Mouse (Mus musculus) stomach, embryonic 14.5 days (tissue): ENCODE measurements around the gene Kcnh2. TPM values are rescaled to one million over a fixed set of nuclear protein-coding genes. Genes with fewer than 3 reads are reported as not detected.
A peak's percentile ranks its signal among the peaks of the same experiment; 100 is the strongest.

Experiments used
- ATAC-seq: fragments of 200-750 bp; cut with Nextera tagmentation; 2 replicates; pipeline ENCODE4 v1.8.0; 2017; ENCODE audit warnings: low read depth, moderate TSS enrichment; ENCODE audit not compliant: insufficient number of reproducible peaks, insufficient read depth, low FRiP score
- H3K27ac ChIP-seq: fragments of 300-500 bp; sonication (generic); 2 replicates; pipeline ENCODE4 v1.5.1; 2014; ENCODE audit warnings: mild to moderate bottlenecking, low read length, moderate library complexity, mixed read lengths
- H3K27me3 ChIP-seq: fragments of 300-500 bp; sonication (generic); 2 replicates; pipeline ENCODE4 v1.6.1; 2014; ENCODE audit warnings: low read length, control low read depth, mixed read lengths; ENCODE audit not compliant: control insufficient read depth, insufficient read depth
- H3K36me3 ChIP-seq: fragments of 300-500 bp; sonication (generic); 2 replicates; pipeline ENCODE4 v1.6.1; 2014; ENCODE audit warnings: mild to moderate bottlenecking, control low read depth, low read length, moderate library complexity, mixed read lengths; ENCODE audit not compliant: control insufficient read depth, insufficient read depth
- H3K4me1 ChIP-seq: fragments of 300-500 bp; sonication (generic); 2 replicates; pipeline ENCODE4 v1.6.1; 2014; ENCODE audit warnings: low read length, control low read depth, mixed read lengths; ENCODE audit not compliant: control insufficient read depth, insufficient read depth
- H3K4me2 ChIP-seq: fragments of 300-500 bp; sonication (generic); replicated peaks from 2 replicates; pipeline ENCODE4 v1.6.1; 2014; ENCODE audit warnings: low read depth, low read length, control low read depth
- H3K4me3 ChIP-seq: fragments of 300-500 bp; sonication (generic); 2 replicates; pipeline ENCODE4 v1.5.1; 2014; ENCODE audit warnings: low read depth, low read length, control low read depth
- H3K9ac ChIP-seq: fragments of 300-500 bp; sonication (generic); replicated peaks from 2 replicates; pipeline ENCODE4 v1.6.1; 2014; ENCODE audit warnings: low read depth, mild to moderate bottlenecking, control low read depth, low read length, moderate library complexity, mixed read lengths
- H3K9me3 ChIP-seq: fragments of 300-500 bp; sonication (generic); 2 replicates; pipeline ENCODE4 v1.6.1; 2016; ENCODE audit warnings: low read depth, low read length, control low read depth; ENCODE audit not compliant: control insufficient read depth
- WGBS: fragments of 180-500 bp; shearing (Covaris S2); extraction: QIAGEN DNeasy Blood & Tissue Kit; methylation state at CpG from one replicate; pipeline ENCODE4 v1.1.7; 2014; 5-methylcytosine and 5-hydroxymethylcytosine counted together
- polyA plus RNA-seq: library from polyadenylated mRNA; unstranded; fragments of >200 nt; fragmentation: Nextera tagmentation; extraction: Ambion mirVana; gene quantifications from 2 replicates; pipeline ENCODE4 v1.2.1, GENCODE M21; 2014

The Kcnh2 gene
- polyA plus RNA-seq, 1 experiment from 2014 or later, result 9.8 TPM

DNA sequence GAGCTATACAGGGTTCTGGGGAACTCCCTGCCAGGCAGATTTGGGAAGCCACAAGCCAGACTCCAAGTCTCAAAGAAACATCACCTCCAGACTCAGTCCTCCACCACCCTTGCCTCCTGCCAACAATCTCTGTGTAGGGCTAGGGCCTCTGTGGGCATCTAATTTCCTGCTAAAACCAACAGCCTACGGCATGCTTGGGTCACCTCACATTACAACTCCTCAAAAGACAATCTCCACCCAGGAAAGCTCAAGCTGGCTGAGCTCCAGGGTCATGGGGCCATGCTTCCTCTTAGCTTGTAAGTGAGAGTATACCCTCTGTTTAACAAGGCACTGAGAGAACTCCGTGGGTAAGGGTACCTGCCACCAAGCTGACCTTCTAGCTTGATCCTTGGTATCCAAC is 13.6 kb downstream of the Kcnh2 start:
- Histone ChIP-seq H3K4me3 (no peak overlapping the region), H3K27me3 (no peaks in the 10 kb centered on the region), H3K36me3 (no peaks in the 10 kb centered on the region; the same call in 1 of the 2 replicates), H3K4me1 (peaks cover 35% of the 10 kb centered on the region), H3K4me2 (no peak overlapping the region), H3K9me3 (no peaks in the 10 kb centered on the region), H3K9ac (no peak overlapping the region), H3K27ac (no peak overlapping the region)
- 48% methylated on average over 2 of the region's 2 CpGs for WGBS
- no peak for ATAC-seq

- Histone ChIP-seq H3K36me3 (no peaks in the 10 kb centered on the region; the same call in 1 of the 2 replicates), H3K4me2 (no peak overlapping the region), H3K4me3 (no peak overlapping the region), H3K9me3 (no peaks in the 10 kb centered on the region), H3K27me3 (no peaks in the 10 kb centered on the region), H3K27ac (no peak overlapping the region), H3K4me1 (peaks cover 30% of the 10 kb centered on the region), H3K9ac (no peak overlapping the region)
- 44% methylated on average over 9 of the region's 9 CpGs for WGBS
- ATAC-seq, result no peak
Measured at GRCm38 (mm10) chr5:24337366-24337765, 14.0 kb downstream of the Kcnh2 start.

GRCm38 (mm10) chr5:24335888-24336511 is 15.4 kb downstream of the Kcnh2 start:
- peaks cover 25% of the 10 kb centered on the region for H3K4me1 ChIP-seq
- peak; percentile 78 for ATAC-seq
- H3K27ac ChIP-seq, result no peak overlapping the region
- no peak overlapping the region for H3K4me3 ChIP-seq
- no peak overlapping the region for H3K4me2 ChIP-seq
- H3K9me3 ChIP-seq, result no peaks in the 10 kb centered on the region
- H3K36me3 ChIP-seq, result peaks cover 5% of the 10 kb centered on the region; the same call in 1 of the 2 replicates
- 21% methylated on average over 3 of the region's 3 CpGs for WGBS
- no peaks in the 10 kb centered on the region for H3K27me3 ChIP-seq
- H3K9ac ChIP-seq, result no peak overlapping the region

- no peaks in the 10 kb centered on the region for H3K9me3 ChIP-seq
- peaks cover 5% of the 10 kb centered on the region; the same call in 1 of the 2 replicates for H3K36me3 ChIP-seq
- WGBS, result 6% methylated on average over 3 of the region's 3 CpGs
- no peak overlapping the region for H3K9ac ChIP-seq
- no peak overlapping the region for H3K4me3 ChIP-seq
- 0 out of 2 replicates have a peak overlapping the region, but pooled peaks have one; percentile 5 for H3K4me2 ChIP-seq
- no peaks in the 10 kb centered on the region for H3K27me3 ChIP-seq
- peak overlapping the region; percentile 39; the same call in 1 of the 2 replicates for H3K27ac ChIP-seq
- no peak for ATAC-seq
- peaks cover 30% of the 10 kb centered on the region for H3K4me1 ChIP-seq
Measured at GRCm38 (mm10) chr5:24334749-24335148, 16.7 kb downstream of the Kcnh2 start.

GRCm38 (mm10) chr5:24332401-24332800 is 19.0 kb downstream of the Kcnh2 start:
- peaks cover 5% of the 10 kb centered on the region; the same call in 1 of the 2 replicates for H3K36me3 ChIP-seq
- no peak overlapping the region for H3K9ac ChIP-seq
- no peak for ATAC-seq
- no peaks in the 10 kb centered on the region for H3K9me3 ChIP-seq
- 81% methylated on average over 4 of the region's 4 CpGs for WGBS
- H3K4me2 ChIP-seq, result no peak overlapping the region
- no peak overlapping the region for H3K4me3 ChIP-seq
- no peaks in the 10 kb centered on the region for H3K27me3 ChIP-seq
- peaks cover 47% of the 10 kb centered on the region for H3K4me1 ChIP-seq
- H3K27ac ChIP-seq, result no peak overlapping the region

- no peak overlapping the region for H3K4me3 ChIP-seq
- no peaks in the 10 kb centered on the region for H3K9me3 ChIP-seq
- WGBS, result 36% methylated on average over 5 of the region's 5 CpGs
- peaks cover 18% of the 10 kb centered on the region for H3K36me3 ChIP-seq
- no peaks in the 10 kb centered on the region for H3K27me3 ChIP-seq
- H3K9ac ChIP-seq, result no peak overlapping the region
- peak overlapping the region; percentile 50 for H3K4me2 ChIP-seq
- H3K27ac ChIP-seq, result peak overlapping the region; percentile 71; the same call in 1 of the 2 replicates
- H3K4me1 ChIP-seq, result peaks cover 33% of the 10 kb centered on the region
- peak; percentile 12 for ATAC-seq
Measured at GRCm38 (mm10) chr5:24329965-24330298, 21.5 kb downstream of the Kcnh2 start.

DNA sequence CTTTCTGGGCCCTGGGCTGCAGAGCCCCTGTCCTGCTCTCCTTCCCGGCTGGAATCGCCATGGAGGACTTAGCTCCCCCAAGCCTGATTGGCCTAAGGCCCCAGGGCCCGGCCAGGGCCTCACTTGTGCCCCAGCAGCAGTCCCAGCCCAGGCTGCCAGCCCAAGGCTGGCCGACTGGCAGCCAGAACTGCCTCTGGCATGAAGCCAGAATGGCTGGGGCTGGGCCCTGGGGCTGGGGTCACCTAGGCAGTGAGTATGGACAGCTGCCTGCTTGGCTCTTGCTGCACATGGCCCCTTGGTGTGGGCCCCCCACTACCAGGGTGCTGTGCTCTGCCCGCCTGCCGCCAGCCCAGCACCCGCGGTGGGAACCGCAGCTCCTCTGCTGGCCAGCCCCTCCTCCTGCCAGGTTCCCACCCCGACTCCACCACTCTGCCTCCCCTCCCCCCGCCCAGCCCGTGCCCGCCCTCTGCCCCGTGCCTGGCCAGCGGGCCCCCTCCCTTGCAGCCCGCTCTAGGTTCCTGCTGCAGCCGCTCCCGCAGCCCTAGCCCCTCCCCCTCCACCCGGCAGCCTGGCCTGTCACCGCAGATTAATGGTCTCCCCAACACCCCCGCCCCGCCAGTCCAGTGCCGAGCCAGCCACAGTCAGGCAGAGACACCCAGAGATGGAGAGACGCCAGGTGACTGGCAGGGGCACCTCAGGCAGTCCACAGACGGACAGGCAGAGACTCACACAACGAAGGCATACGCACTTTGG is 22.0 kb downstream of the Kcnh2 start:
- peaks cover 23% of the 10 kb centered on the region for H3K36me3 ChIP-seq

GRCm38 (mm10) chr5:24328813-24329211 is 22.6 kb downstream of the Kcnh2 start:
- H3K36me3 ChIP-seq, result peaks cover 26% of the 10 kb centered on the region
- no peaks in the 10 kb centered on the region for H3K9me3 ChIP-seq
- 0 out of 2 replicates have a peak, but pooled peaks have one; percentile 11 for ATAC-seq
- 69% methylated on average over 6 of the region's 6 CpGs for WGBS
- peaks cover 26% of the 10 kb centered on the region for H3K4me1 ChIP-seq
- peak overlapping the region; percentile 71; the same call in 1 of the 2 replicates for H3K27ac ChIP-seq
- H3K9ac ChIP-seq, result no peak overlapping the region
- no peaks in the 10 kb centered on the region for H3K27me3 ChIP-seq
- H3K4me2 ChIP-seq, result peak overlapping the region; percentile 50
- H3K4me3 ChIP-seq, result peak overlapping the region; percentile 12; the same call in 1 of the 2 replicates

More for the DNA sequence above, 22.0 kb downstream of the Kcnh2 start:
- Histone ChIP-seq H3K27ac (peak overlapping the region; percentile 71; the same call in 1 of the 2 replicates), H3K27me3 (no peaks in the 10 kb centered on the region), H3K4me1 (peaks cover 28% of the 10 kb centered on the region), H3K9me3 (no peaks in the 10 kb centered on the region), H3K4me2 (peak overlapping the region; percentile 50), H3K4me3 (peak overlapping the region; percentile 12; the same call in 1 of the 2 replicates), H3K9ac (no peak overlapping the region)
- ATAC-seq, result peak; percentile 83
- WGBS, result 3% methylated on average over 27 of the region's 27 CpGs
